Mouse (Mus musculus) heart, embryonic 12.5 days (tissue): ENCODE results near the gene Olfr214. TPM values are rescaled to one million over a fixed set of nuclear protein-coding genes. Genes with fewer than 3 reads are reported as not detected.
"Not testable (repeated sequence)": the region's sequence is repeated elsewhere in the genome, so short reads cannot be mapped to it uniquely, and the experiment has no call there.

Experiments
- ATAC-seq: fragments of 200-750 bp; cut with Nextera tagmentation; 2 replicates; pipeline ENCODE4 v1.8.0; 2017; ENCODE audit warnings: moderate TSS enrichment, moderate library complexity; ENCODE audit not compliant: insufficient number of reproducible peaks, low FRiP score
- H3K27ac ChIP-seq: fragments of 300-500 bp; sonication (generic); 2 replicates; pipeline ENCODE4 v1.5.1; 2016; ENCODE audit warnings: mild to moderate bottlenecking, moderate library complexity; ENCODE audit not compliant: poor library complexity, severe bottlenecking
- H3K27me3 ChIP-seq: fragments of 300-500 bp; sonication (generic); replicated peaks from 2 replicates; pipeline ENCODE4 v1.6.1; 2016; ENCODE audit warnings: mild to moderate bottlenecking, moderate library complexity
- H3K36me3 ChIP-seq: fragments of 300-500 bp; sonication (generic); 2 replicates; pipeline ENCODE4 v1.6.1; 2016; ENCODE audit warnings: mild to moderate bottlenecking, moderate library complexity
- H3K4me1 ChIP-seq: fragments of 300-500 bp; sonication (generic); replicated peaks from 2 replicates; pipeline ENCODE4 v1.6.1; 2016; ENCODE audit warnings: mild to moderate bottlenecking
- H3K4me2 ChIP-seq: fragments of 300-500 bp; sonication (generic); 2 replicates; pipeline ENCODE4 v1.6.1; 2016; ENCODE audit warnings: mild to moderate bottlenecking, moderate library complexity
- H3K4me3 ChIP-seq: fragments of 300-500 bp; sonication (generic); 2 replicates; pipeline ENCODE4 v1.5.1; 2016; ENCODE audit warnings: mild to moderate bottlenecking
- H3K9ac ChIP-seq: fragments of 300-500 bp; sonication (generic); 2 replicates; pipeline ENCODE4 v1.6.1; 2016; ENCODE audit warnings: mild to moderate bottlenecking, moderate library complexity
- H3K9me3 ChIP-seq: fragments of 300-500 bp; sonication (generic); replicated peaks from 2 replicates; pipeline ENCODE4 v1.6.1; 2016; ENCODE audit warnings: mild to moderate bottlenecking, moderate library complexity
- WGBS: fragments of 180-500 bp; shearing (Covaris S2); methylation state at CpG from one replicate; pipeline ENCODE4 v1.1.7; 2016; 5-methylcytosine and 5-hydroxymethylcytosine counted together
- polyA plus RNA-seq: library from polyadenylated mRNA; unstranded; fragments of >200 nt; fragmentation: Nextera tagmentation; extraction: Ambion mirVana; gene quantifications from 2 replicates; pipeline ENCODE4 v1.2.1, GENCODE M21; 2016

Gene Olfr214
- polyA plus RNA-seq: not detected in 2 replicates

DNA sequence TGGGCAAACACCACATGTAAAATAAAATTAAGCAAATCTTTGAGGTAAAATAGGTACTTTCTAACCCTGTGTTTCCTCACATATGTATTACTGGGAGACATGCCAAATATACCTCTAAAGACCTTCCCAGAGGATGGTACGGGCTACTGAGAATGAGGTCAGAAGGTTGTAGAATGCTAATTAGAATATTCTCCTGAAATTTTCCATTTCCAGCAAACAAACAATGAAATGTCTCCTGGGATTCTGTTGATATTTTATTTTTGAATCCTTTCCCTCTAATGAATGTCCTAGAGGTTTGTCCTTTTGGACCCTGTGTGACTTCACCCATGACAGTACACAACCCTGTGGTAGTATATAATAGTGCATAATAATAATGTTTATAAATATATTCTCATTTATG lies at the start of gene Olfr214:
TSS of gene Olfr214 (plus strand) at position 301 of the 400 bp plus-strand sequence.
- H3K4me2 ChIP-seq: no peak within 1 kb of the TSS
- no peak within 1 kb of the TSS for H3K27ac ChIP-seq
- H3K9ac ChIP-seq: no peak within 1 kb of the TSS
- 75% methylated on average over 1 of the region's 1 CpGs for WGBS
- H3K4me3 ChIP-seq: no peak within 1 kb of the TSS
- H3K27me3 ChIP-seq: 0 out of 2 replicates have a peak, but pooled peaks cover 1% of the 10 kb centered on the region
- H3K36me3 ChIP-seq: no peaks in the 10 kb centered on the region
- ATAC-seq: no peak
- H3K9me3 ChIP-seq: no peaks in the 10 kb centered on the region
- no peaks in the 10 kb centered on the region for H3K4me1 ChIP-seq

- H3K4me1 ChIP-seq, ATAC-seq, H3K4me2 ChIP-seq, H3K27me3 ChIP-seq, H3K4me3 ChIP-seq, H3K36me3 ChIP-seq, H3K27ac ChIP-seq, H3K9ac ChIP-seq: not testable (repeated sequence)
- WGBS: 81% methylated on average over 20 of the region's 20 CpGs
- H3K9me3 ChIP-seq: peaks cover 31% of the 10 kb centered on the region
These were observed 47.6 kb upstream of the Olfr214 start, which contains the start of gene Olfr212 for GRCm38 (mm10) chr6:116506302-116507003. Olfr212 (plus strand) TSS chr6:116506516.

DNA sequence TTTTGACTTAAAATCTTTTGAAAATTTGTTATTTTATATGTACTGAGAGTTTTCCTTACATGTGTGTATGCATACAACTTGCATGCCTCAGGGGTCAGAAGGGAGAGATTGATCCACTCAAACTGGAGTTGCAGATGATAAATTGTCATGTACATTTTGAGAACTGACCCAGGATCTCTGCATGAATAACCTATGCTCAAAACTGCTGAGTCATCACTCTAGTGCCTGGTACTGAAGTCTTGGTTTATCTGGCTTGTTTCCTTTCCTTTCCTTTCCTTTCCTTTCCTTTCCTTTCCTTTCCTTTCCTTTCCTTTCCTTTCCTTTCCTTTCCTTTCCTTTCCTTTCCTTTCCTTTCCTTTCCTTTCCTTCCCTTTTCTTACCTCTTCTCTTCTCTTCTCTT lies 39.2 kb upstream of the Olfr214 start:
- no peak for ATAC-seq
- Histone ChIP-seq H3K9me3 (no peaks in the 10 kb centered on the region), H3K9ac (no peak overlapping the region), H3K4me3 (no peak overlapping the region), H3K4me2 (no peak overlapping the region), H3K4me1 (no peaks in the 10 kb centered on the region), H3K27ac (no peak overlapping the region), H3K36me3 (no peaks in the 10 kb centered on the region), H3K27me3 (no peaks in the 10 kb centered on the region)

- 67% methylated on average over 1 of the region's 1 CpGs for WGBS
- Histone ChIP-seq H3K4me1 (no peaks in the 10 kb centered on the region), H3K4me3 (no peak within 1 kb of the TSS), H3K9ac (no peak within 1 kb of the TSS), H3K27me3 (0 out of 2 replicates have a peak, but pooled peaks cover 4% of the 10 kb centered on the region), H3K4me2 (no peak within 1 kb of the TSS), H3K36me3 (no peaks in the 10 kb centered on the region), H3K9me3 (no peaks in the 10 kb centered on the region), H3K27ac (no peak within 1 kb of the TSS)
- ATAC-seq: no peak
These were observed 15.9 kb upstream of the Olfr214 start, which contains the start of gene Olfr213 for GRCm38 (mm10) chr6:116538156-116538555. Olfr213 (plus strand) TSS chr6:116538456.

- 0 out of 2 replicates have a peak, but pooled peaks cover 7% of the 10 kb centered on the region for H3K27me3 ChIP-seq
- no peaks in the 10 kb centered on the region for H3K36me3 ChIP-seq
- no peak overlapping the region for H3K27ac ChIP-seq
- 76% methylated on average over 2 of the region's 2 CpGs for WGBS
- ATAC-seq: no peak
- no peak overlapping the region for H3K9ac ChIP-seq
- H3K9me3 ChIP-seq: no peaks in the 10 kb centered on the region
- H3K4me1 ChIP-seq: no peaks in the 10 kb centered on the region
- H3K4me3 ChIP-seq: no peak overlapping the region
- H3K4me2 ChIP-seq: no peak overlapping the region
These were observed 11.5 kb upstream of the Olfr214 start for GRCm38 (mm10) chr6:116542500-116542899.

DNA sequence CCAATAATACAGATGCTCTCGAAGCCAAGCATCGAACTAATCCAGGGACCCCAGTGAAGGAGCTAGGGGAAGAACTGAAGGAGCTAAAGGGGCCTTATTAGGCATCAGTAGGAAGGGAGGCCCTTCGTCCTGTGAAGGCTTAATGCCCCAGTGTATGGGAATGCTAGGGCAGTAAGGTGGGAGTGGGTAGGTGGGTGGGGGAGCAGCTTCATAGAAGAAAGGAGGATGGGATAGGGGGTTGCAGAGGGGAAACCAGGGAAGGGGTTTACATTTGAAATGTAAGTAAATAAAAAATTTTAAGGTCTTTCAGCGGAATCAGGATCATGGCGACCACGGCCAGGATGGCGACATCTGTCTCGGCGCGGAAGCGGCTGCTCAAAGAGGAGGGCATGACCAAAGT lies 3.2 kb upstream of the Olfr214 start, which contains the start of gene Gm5580:
TSS of gene Gm5580 (plus strand) at position 301 of the 400 bp plus-strand sequence.
- H3K9me3 ChIP-seq, ATAC-seq, H3K27ac ChIP-seq, H3K4me1 ChIP-seq, H3K4me2 ChIP-seq, H3K36me3 ChIP-seq, H3K27me3 ChIP-seq, H3K9ac ChIP-seq, H3K4me3 ChIP-seq: not testable (repeated sequence)
- whole genome bisulfite sequencing: 89% methylated on average over 11 of the region's 11 CpGs

DNA sequence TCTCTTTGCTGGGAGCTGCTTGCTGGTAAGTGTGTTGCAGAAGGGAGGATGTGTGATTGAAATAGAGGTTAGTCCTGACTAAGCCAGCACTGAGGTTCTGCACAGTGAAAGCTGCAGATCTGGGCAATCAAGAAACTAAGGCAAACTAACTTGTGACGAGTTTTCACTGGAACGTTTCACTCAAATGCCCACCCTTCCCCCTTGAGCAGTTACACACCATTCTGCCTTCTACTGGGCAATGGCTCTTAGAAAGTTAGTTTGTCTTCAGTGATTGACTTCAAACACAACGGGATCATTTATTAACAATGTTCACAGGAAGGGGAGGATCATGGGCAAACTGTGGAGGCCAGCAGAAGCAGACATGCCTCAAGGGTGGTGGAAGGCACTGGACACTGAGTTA lies 917 bp downstream of the Olfr214 start:
- H3K27me3 ChIP-seq: 0 out of 2 replicates have a peak, but pooled peaks cover 3% of the 10 kb centered on the region
- ATAC-seq: no peak
- H3K4me3 ChIP-seq: no peak overlapping the region
- H3K4me1 ChIP-seq: no peaks in the 10 kb centered on the region
- no peaks in the 10 kb centered on the region for H3K9me3 ChIP-seq
- H3K36me3 ChIP-seq: no peaks in the 10 kb centered on the region
- H3K4me2 ChIP-seq: no peak overlapping the region
- H3K27ac ChIP-seq: no peak overlapping the region
- 67% methylated on average over 3 of the region's 3 CpGs for WGBS
- no peak overlapping the region for H3K9ac ChIP-seq

DNA sequence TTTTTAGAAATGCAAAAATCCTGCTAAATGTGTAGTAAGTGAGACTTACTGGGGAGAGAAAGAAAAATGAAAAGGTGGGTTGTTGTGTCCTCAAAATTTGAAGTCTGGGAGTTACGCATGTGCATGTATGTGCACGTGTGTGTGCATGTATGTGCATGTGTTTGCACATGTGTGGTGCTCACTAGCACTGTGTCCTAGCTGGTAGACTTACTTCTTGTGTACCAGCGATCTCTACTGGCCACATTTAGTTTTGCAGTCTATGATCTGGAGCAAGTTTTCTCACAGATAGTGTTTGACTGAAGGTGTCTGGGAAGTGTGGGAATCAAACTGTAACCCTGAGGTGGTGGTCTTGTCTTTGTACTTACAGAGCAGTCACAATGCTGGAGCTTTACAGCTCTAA lies 15.8 kb downstream of the Olfr214 start:
- WGBS: 30% methylated on average over 3 of the region's 3 CpGs

GRCm38 (mm10) chr6:116584095-116584494 lies 30.1 kb downstream of the Olfr214 start, which contains the start of gene Olfr215:
Olfr215 (minus strand) TSS chr6:116584195.
- WGBS: 71% methylated on average over 4 of the region's 4 CpGs
- Histone ChIP-seq H3K9ac (no peak within 1 kb of the TSS), H3K4me2 (no peak within 1 kb of the TSS), H3K27me3 (no peaks in the 10 kb centered on the region), H3K4me3 (no peak within 1 kb of the TSS), H3K9me3 (no peaks in the 10 kb centered on the region), H3K36me3 (no peaks in the 10 kb centered on the region), H3K27ac (no peak within 1 kb of the TSS), H3K4me1 (no peaks in the 10 kb centered on the region)
- ATAC-seq: no peak

More for the DNA sequence above, 15.8 kb downstream of the Olfr214 start:
- H3K4me3 ChIP-seq: no peak overlapping the region
- 0 out of 2 replicates have a peak, but pooled peaks cover 6% of the 10 kb centered on the region for H3K27me3 ChIP-seq
- no peak for ATAC-seq
- H3K4me2 ChIP-seq: no peak overlapping the region
- H3K4me1 ChIP-seq: no peaks in the 10 kb centered on the region
- no peaks in the 10 kb centered on the region for H3K36me3 ChIP-seq
- H3K27ac ChIP-seq: no peak overlapping the region
- H3K9me3 ChIP-seq: no peaks in the 10 kb centered on the region
- H3K9ac ChIP-seq: no peak overlapping the region

DNA sequence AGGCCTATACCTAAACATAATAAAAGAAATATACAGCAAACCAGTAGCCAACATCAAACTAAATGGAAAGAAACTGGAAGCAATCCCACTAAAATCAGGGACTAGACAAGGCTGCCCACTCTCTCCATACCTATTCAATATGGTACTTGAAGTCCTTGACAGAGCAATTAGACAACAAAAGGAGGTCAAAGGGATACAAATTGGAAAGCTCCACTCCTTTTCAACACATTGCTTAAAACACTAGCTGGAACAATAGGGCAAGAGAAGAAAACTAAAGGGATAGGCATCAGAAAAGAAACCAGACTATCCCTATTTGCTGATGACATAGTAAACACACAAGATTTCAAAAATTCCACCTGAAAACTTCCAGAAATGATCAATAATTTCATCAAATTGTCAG lies 46.9 kb downstream of the Olfr214 start:
- not testable (repeated sequence) for H3K9ac ChIP-seq, H3K27ac ChIP-seq, H3K4me2 ChIP-seq, H3K9me3 ChIP-seq, H3K4me3 ChIP-seq, ATAC-seq, H3K4me1 ChIP-seq, H3K27me3 ChIP-seq, H3K36me3 ChIP-seq

DNA sequence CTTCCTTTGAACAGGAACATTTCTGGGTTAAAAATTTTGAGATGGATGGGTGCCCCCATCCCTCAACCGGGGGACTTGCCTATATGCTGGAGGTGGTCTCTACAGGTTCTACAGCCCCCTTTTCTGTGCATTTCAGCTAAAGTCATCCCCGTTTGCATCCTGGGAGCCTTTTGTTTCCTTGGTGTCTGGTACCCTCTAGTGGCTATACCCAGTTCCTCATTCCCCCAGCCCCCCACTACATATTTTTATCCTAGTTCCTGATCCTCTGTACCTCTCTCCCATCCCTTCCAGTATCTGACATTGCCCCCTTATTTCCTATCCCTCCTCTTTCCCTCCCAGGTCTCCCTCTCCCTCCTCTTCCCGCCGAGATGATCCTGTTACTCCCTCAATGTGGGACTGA lies 53.2 kb downstream of the Olfr214 start:
- Histone ChIP-seq H3K9ac (no peak overlapping the region), H3K27ac (no peak overlapping the region), H3K36me3 (no peaks in the 10 kb centered on the region), H3K4me3 (no peak overlapping the region), H3K4me1 (no peaks in the 10 kb centered on the region), H3K9me3 (no peaks in the 10 kb centered on the region), H3K4me2 (no peak overlapping the region), H3K27me3 (peaks cover 7% of the 10 kb centered on the region)
- ATAC-seq: no peak
- whole genome bisulfite sequencing: 21% methylated on average over 4 of the region's 4 CpGs
